Mouse (Mus musculus) Patski (cell line): ENCODE results near the gene Strap. TPM values are rescaled to one million over a fixed set of nuclear protein-coding genes. Genes with fewer than 3 reads are reported as not detected.

ENCODE experiments used
- ATAC-seq: fragments of 100-300 bp; one replicate; pipeline ENCODE4 v1.8.0; 2021
- CTCF ChIA-PET: fragments of 350-600 bp; sonication (Branson Sonifier 250); formaldehyde crosslinking; loops from one replicate; lab custom pipeline; 2022; ENCODE audit warnings: inconsistent platforms; lab: Charles Lee
- POLR2A ChIA-PET: fragments of 350-600 bp; sonication (Branson Sonifier 250); formaldehyde crosslinking; loops from one replicate; lab custom pipeline; 2022; ENCODE audit warnings: antibody characterized with exemption, inconsistent platforms; lab: Charles Lee
- DNase-seq: peaks from one replicate; pipeline ENCODE4 v3.0.0-alpha.2; 2011; ENCODE audit warnings: low read depth, low spot score
- H3K27me3 ChIP-seq: fragments of 371-371 bp; one replicate; pipeline ENCODE4 v1.5.1; 2021
- CTCF ChIP-seq: fragments of 100-300 bp; IDR thresholded peaks from one replicate; pipeline ENCODE4 v1.5.1; 2021
- in situ Hi-C: fragments of 300-500 bp; cut with MboI; formaldehyde crosslinking; loops from 3 replicates; pipeline ENCODE4 v1.11.1; 2018; ENCODE audit warnings: low pct_unique_long_range_greater_than_20kb, mixed read lengths
- polyA plus RNA-seq: library from polyadenylated mRNA; unstranded; gene quantifications from one replicate; pipeline ENCODE4 v1.2.3, GENCODE M21; 2021

Strap gene
- polyA plus RNA-seq, 1 experiment from 2014 or later = 142 TPM

GRCm38 (mm10) chr6:137773637-137774028 is 38.8 kb downstream of the Strap start:
- ChIA-PET POLR2A (no interaction called here), CTCF (no interaction called here)
- no peak for ATAC-seq
- no peak for DNase-seq
- no peak for TF ChIP-seq CTCF
- in situ Hi-C loops = no loop called here
- no peaks in the 10 kb centered on the region for H3K27me3 ChIP-seq

- ATAC-seq = no peak
Measured at GRCm38 (mm10) chr6:137774166-137774565, 39.3 kb downstream of the Strap start.

GRCm38 (mm10) chr6:137775159-137775558 is 40.3 kb downstream of the Strap start:
- DNase-seq = no peak
- POLR2A ChIA-PET = no interaction called here

More at GRCm38 (mm10) chr6:137774166-137774565, 39.3 kb downstream of the Strap start:
- no peak for DNase-seq
- no peak for TF ChIP-seq CTCF
- POLR2A ChIA-PET = no interaction called here
- CTCF ChIA-PET = no interaction called here
- H3K27me3 ChIP-seq = no peaks in the 10 kb centered on the region
- in situ Hi-C loops = no loop called here

GRCm38 (mm10) chr6:137776981-137777380 is 42.1 kb downstream of the Strap start:
- TF ChIP-seq CTCF = no peak
- in situ Hi-C loops = no loop called here
- ATAC-seq (no peak), DNase-seq (no peak)
- CTCF ChIA-PET = interaction anchor here (1.6 kb wide), 1 partner anchor 10 kb away, joined by 5 read pairs; no protein-coding TSS in a partner anchor
- POLR2A ChIA-PET = no interaction called here
- H3K27me3 ChIP-seq = no peaks in the 10 kb centered on the region

More at GRCm38 (mm10) chr6:137775159-137775558, 40.3 kb downstream of the Strap start:
- no peak for ATAC-seq
- no peak for TF ChIP-seq CTCF
- CTCF ChIA-PET = no interaction called here
- in situ Hi-C loops = no loop called here
- no peaks in the 10 kb centered on the region for H3K27me3 ChIP-seq

GRCm38 (mm10) chr6:137783899-137784637 is 49.2 kb downstream of the Strap start:
- ATAC-seq = peak; percentile 90
- POLR2A ChIA-PET = no interaction called here
- in situ Hi-C loops = no loop called here
- TF ChIP-seq CTCF = no peak
- peak; percentile 37 for DNase-seq
- H3K27me3 ChIP-seq = no peaks in the 10 kb centered on the region
- CTCF ChIA-PET = no interaction called here

GRCm38 (mm10) chr6:137788976-137789590 is 54.2 kb downstream of the Strap start:
- POLR2A ChIA-PET = no interaction called here
- no peaks in the 10 kb centered on the region for H3K27me3 ChIP-seq
- in situ Hi-C loops = no loop called here
- DNase-seq (no peak), ATAC-seq (no peak)
- CTCF ChIA-PET = no interaction called here
- no peak for TF ChIP-seq CTCF

GRCm38 (mm10) chr6:137789658-137790057 is 54.8 kb downstream of the Strap start:
- no peak for ATAC-seq

GRCm38 (mm10) chr6:137795494-137795893 is 60.6 kb downstream of the Strap start:
- CTCF ChIA-PET = interaction anchor here (1.0 kb wide), 1 partner anchor 40 kb away, joined by 3 read pairs; no protein-coding TSS in a partner anchor
- H3K27me3 ChIP-seq = no peaks in the 10 kb centered on the region
- DNase-seq (no peak), ATAC-seq (no peak)
- POLR2A ChIA-PET = no interaction called here
- in situ Hi-C loops = no loop called here
- no peak for TF ChIP-seq CTCF

More at GRCm38 (mm10) chr6:137789658-137790057, 54.8 kb downstream of the Strap start:
- ChIA-PET CTCF (no interaction called here), POLR2A (no interaction called here)
- in situ Hi-C loops = no loop called here
- no peaks in the 10 kb centered on the region for H3K27me3 ChIP-seq
- no peak for DNase-seq
- TF ChIP-seq CTCF = no peak

- DNase-seq = no peak
- POLR2A ChIA-PET = no interaction called here
- TF ChIP-seq CTCF = peak; percentile 77
Measured at GRCm38 (mm10) chr6:137796596-137797567, 62.0 kb downstream of the Strap start.

GRCm38 (mm10) chr6:137799253-137799652 is 64.4 kb downstream of the Strap start:
- H3K27me3 ChIP-seq = no peaks in the 10 kb centered on the region
- ATAC-seq (no peak), DNase-seq (no peak)
- no peak for TF ChIP-seq CTCF
- CTCF ChIA-PET = interaction anchor here (1.2 to 1.6 kb wide), 4 partner anchors 8 to 255 kb away, joined by 3 to 6 read pairs (median 3); no protein-coding TSS in a partner anchor
- POLR2A ChIA-PET = no interaction called here
- in situ Hi-C loops = no loop called here

More at GRCm38 (mm10) chr6:137796596-137797567, 62.0 kb downstream of the Strap start:
- no peak for ATAC-seq
- no peaks in the 10 kb centered on the region for H3K27me3 ChIP-seq
- in situ Hi-C loops = no loop called here
- CTCF ChIA-PET = interaction anchor here (1.0 to 1.6 kb wide), 3 partner anchors 9 to 42 kb away, joined by 3 to 5 read pairs (median 4); no protein-coding TSS in a partner anchor

Other genes with a start within 250 kb of the Strap start
- 27.0 TPM for gene Eps8, start 80.2 kb upstream of the Strap start, polyA plus RNA-seq
- gene Dera, start 19.5 kb downstream of the Strap start, polyA plus RNA-seq = 17.5 TPM